Mouse (Mus musculus) embryonic facial prominence, embryonic 10.5 days (tissue): ENCODE measurements around the gene Wdr46. TPM values are rescaled to one million over a fixed set of nuclear protein-coding genes. Genes with fewer than 3 reads are reported as not detected.

Experiments
- DNase-seq: peaks from one replicate; pipeline ENCODE4 v3.0.0-alpha.2; 2017; ENCODE audit warnings: low spot score
- H3K27ac ChIP-seq: fragments of 300-500 bp; sonication (generic); replicated peaks from 2 replicates; pipeline ENCODE4 v1.5.1; 2016; ENCODE audit warnings: mild to moderate bottlenecking
- H3K27me3 ChIP-seq: fragments of 300-500 bp; sonication (generic); replicated peaks from 2 replicates; pipeline ENCODE4 v1.6.1; 2016; ENCODE audit warnings: low read depth, mild to moderate bottlenecking; ENCODE audit not compliant: poor library complexity, severe bottlenecking
- H3K36me3 ChIP-seq: fragments of 300-500 bp; sonication (generic); replicated peaks from 2 replicates; pipeline ENCODE4 v1.6.1; 2016; ENCODE audit warnings: mild to moderate bottlenecking, moderate library complexity
- H3K4me1 ChIP-seq: fragments of 300-500 bp; sonication (generic); 2 replicates; pipeline ENCODE4 v1.6.1; 2016
- H3K4me3 ChIP-seq: fragments of 300-500 bp; sonication (generic); 2 replicates; pipeline ENCODE4 v1.5.1; 2016; ENCODE audit warnings: mild to moderate bottlenecking, moderate library complexity
- H3K9me3 ChIP-seq: fragments of 300-500 bp; sonication (generic); 2 replicates; pipeline ENCODE4 v1.6.1; 2016; ENCODE audit warnings: mild to moderate bottlenecking
- WGBS: fragments of 180-500 bp; shearing (Covaris S2); methylation state at CpG from one replicate; pipeline ENCODE4 v1.1.7; 2016; 5-methylcytosine and 5-hydroxymethylcytosine counted together
- polyA plus RNA-seq: library from polyadenylated mRNA; unstranded; fragments of >200 nt; fragmentation: Nextera tagmentation; extraction: Ambion mirVana; gene quantifications from 2 replicates; pipeline ENCODE4 v1.2.1, GENCODE M21; 2016

Wdr46 gene
- polyA plus RNA-seq, 1 experiment from 2014 or later, result 62.1 TPM

GRCm38 (mm10) chr17:33914969-33915391, 25.5 kb upstream of the Wdr46 start:
- DNase-seq, result no peak
- no peaks in the 10 kb centered on the region for H3K9me3 ChIP-seq
- no peak overlapping the region for H3K27ac ChIP-seq
- H3K27me3 ChIP-seq, result peaks cover 10% of the 10 kb centered on the region; the same call in 1 of the 2 replicates
- peaks cover 69% of the 10 kb centered on the region for H3K36me3 ChIP-seq
- peaks cover 76% of the 10 kb centered on the region for H3K4me1 ChIP-seq
- WGBS, result 71% methylated on average over 13 of the region's 13 CpGs
- peak overlapping the region; percentile 73 for H3K4me3 ChIP-seq

GRCm38 (mm10) chr17:33915671-33916250, 24.7 kb upstream of the Wdr46 start, which contains the start of the genes Tapbp and Zbtb22:
Gene Tapbp (plus strand): TSS chr17:33915899.
Gene Zbtb22 (plus strand): TSS chr17:33915904.
- peaks cover 10% of the 10 kb centered on the region; the same call in 1 of the 2 replicates for H3K27me3 ChIP-seq
- no peaks in the 10 kb centered on the region for H3K9me3 ChIP-seq
- whole genome bisulfite sequencing, result under 1% methylated on average over 34 of the region's 34 CpGs
- H3K4me1 ChIP-seq, result peaks cover 76% of the 10 kb centered on the region
- DNase-seq, result peak; percentile 98
- H3K4me3 ChIP-seq, result peak within 1 kb of the TSS; percentile 73
- peak within 1 kb of the TSS; percentile 94 for H3K27ac ChIP-seq
- H3K36me3 ChIP-seq, result peaks cover 64% of the 10 kb centered on the region

- DNase-seq, result no peak
- Histone ChIP-seq H3K27me3 (peaks cover 10% of the 10 kb centered on the region; the same call in 1 of the 2 replicates), H3K36me3 (peaks cover 59% of the 10 kb centered on the region), H3K9me3 (no peaks in the 10 kb centered on the region), H3K4me3 (peak overlapping the region; percentile 73), H3K4me1 (peaks cover 76% of the 10 kb centered on the region), H3K27ac (peak overlapping the region; percentile 94)
- under 1% methylated on average over 20 of the region's 20 CpGs for WGBS
Measured at GRCm38 (mm10) chr17:33916294-33916693, 24.2 kb upstream of the Wdr46 start.

- Histone ChIP-seq H3K9me3 (no peaks in the 10 kb centered on the region), H3K4me1 (peaks cover 70% of the 10 kb centered on the region), H3K4me3 (peak overlapping the region; percentile 73), H3K27ac (peak overlapping the region; percentile 36; the same call in 1 of the 2 replicates), H3K36me3 (peaks cover 51% of the 10 kb centered on the region), H3K27me3 (peaks cover 10% of the 10 kb centered on the region; the same call in 1 of the 2 replicates)
- 80% methylated on average over 31 of the region's 31 CpGs for WGBS
- DNase-seq, result peak; percentile 17
Measured at GRCm38 (mm10) chr17:33916847-33917655, 23.4 kb upstream of the Wdr46 start.

- 82% methylated on average over 18 of the region's 18 CpGs for WGBS
- peaks cover 10% of the 10 kb centered on the region; the same call in 1 of the 2 replicates for H3K27me3 ChIP-seq
- no peak overlapping the region for H3K27ac ChIP-seq
- no peaks in the 10 kb centered on the region for H3K9me3 ChIP-seq
- H3K36me3 ChIP-seq, result peaks cover 44% of the 10 kb centered on the region
- DNase-seq, result peak; percentile 7
- peak overlapping the region; percentile 73 for H3K4me3 ChIP-seq
- peaks cover 70% of the 10 kb centered on the region for H3K4me1 ChIP-seq
Measured at GRCm38 (mm10) chr17:33917656-33918292, 22.7 kb upstream of the Wdr46 start.

GRCm38 (mm10) chr17:33918293-33919203, 21.9 kb upstream of the Wdr46 start:
- DNase-seq, result peak; percentile 9
- H3K4me3 ChIP-seq, result peak overlapping the region; percentile 73
- no peak overlapping the region for H3K27ac ChIP-seq
- no peaks in the 10 kb centered on the region for H3K9me3 ChIP-seq
- peaks cover 36% of the 10 kb centered on the region for H3K36me3 ChIP-seq
- H3K4me1 ChIP-seq, result peaks cover 70% of the 10 kb centered on the region
- H3K27me3 ChIP-seq, result peaks cover 10% of the 10 kb centered on the region; the same call in 1 of the 2 replicates
- 62% methylated on average over 37 of the region's 37 CpGs for WGBS

GRCm38 (mm10) chr17:33919351-33920281, 20.8 kb upstream of the Wdr46 start:
- Histone ChIP-seq H3K27ac (peak overlapping the region; percentile 65), H3K27me3 (peaks cover 10% of the 10 kb centered on the region; the same call in 1 of the 2 replicates), H3K36me3 (peaks cover 26% of the 10 kb centered on the region), H3K4me1 (peaks cover 59% of the 10 kb centered on the region), H3K9me3 (no peaks in the 10 kb centered on the region), H3K4me3 (peak overlapping the region; percentile 73)
- WGBS, result under 1% methylated on average over 52 of the region's 52 CpGs
- peak; percentile 57 for DNase-seq

- Histone ChIP-seq H3K4me3 (peak overlapping the region; percentile 73), H3K9me3 (no peaks in the 10 kb centered on the region), H3K27me3 (peaks cover 10% of the 10 kb centered on the region; the same call in 1 of the 2 replicates), H3K4me1 (peaks cover 50% of the 10 kb centered on the region), H3K36me3 (peaks cover 27% of the 10 kb centered on the region), H3K27ac (peak overlapping the region; percentile 65)
- peak; percentile 90 for DNase-seq
- under 1% methylated on average over 36 of the region's 36 CpGs for WGBS
Measured at GRCm38 (mm10) chr17:33920282-33921097, 20.0 kb upstream of the Wdr46 start.

GRCm38 (mm10) chr17:33921361-33921760, 19.1 kb upstream of the Wdr46 start:
- Histone ChIP-seq H3K4me3 (peak overlapping the region; percentile 73; the same call in 1 of the 2 replicates), H3K4me1 (peaks cover 49% of the 10 kb centered on the region), H3K36me3 (peaks cover 36% of the 10 kb centered on the region), H3K27ac (no peak overlapping the region), H3K9me3 (no peaks in the 10 kb centered on the region), H3K27me3 (peaks cover 10% of the 10 kb centered on the region; the same call in 1 of the 2 replicates)
- 89% methylated on average over 7 of the region's 7 CpGs for WGBS
- DNase-seq, result no peak

- peaks cover 31% of the 10 kb centered on the region for H3K4me1 ChIP-seq
- 86% methylated on average over 10 of the region's 10 CpGs for WGBS
- 0 out of 2 replicates have a peak overlapping the region, but pooled peaks have one; percentile 28 for H3K4me3 ChIP-seq
- no peaks in the 10 kb centered on the region for H3K9me3 ChIP-seq
- no peaks in the 10 kb centered on the region for H3K27me3 ChIP-seq
- peaks cover 25% of the 10 kb centered on the region for H3K36me3 ChIP-seq
- H3K27ac ChIP-seq, result no peak overlapping the region
- no peak for DNase-seq
Measured at GRCm38 (mm10) chr17:33924577-33925283, 15.7 kb upstream of the Wdr46 start.
